Mouse (Mus musculus) heart, embryonic 11.5 days (tissue): ENCODE data around the gene Sass6. TPM values are rescaled to one million over a fixed set of nuclear protein-coding genes. Genes with fewer than 3 reads are reported as not detected.
"Not testable (repeated sequence)": the region's sequence is repeated elsewhere in the genome, so short reads cannot be mapped to it uniquely, and the experiment has no call there.

Experiments used
- ATAC-seq: fragments of 200-750 bp; cut with Nextera tagmentation; replicated peaks from 2 replicates; pipeline ENCODE4 v1.8.0; 2017; ENCODE audit warnings: moderate library complexity; ENCODE audit not compliant: insufficient number of reproducible peaks, low FRiP score, low TSS enrichment
- H3K27ac ChIP-seq: fragments of 300-500 bp; sonication (generic); 2 replicates; pipeline ENCODE4 v1.5.1; 2014; ENCODE audit warnings: mild to moderate bottlenecking, low read depth, low read length
- H3K27me3 ChIP-seq: fragments of 300-500 bp; sonication (generic); 2 replicates; pipeline ENCODE4 v1.6.1; 2014; ENCODE audit warnings: mild to moderate bottlenecking, low read length, mixed read lengths; ENCODE audit not compliant: control insufficient read depth, insufficient read depth
- H3K36me3 ChIP-seq: fragments of 300-500 bp; sonication (generic); 2 replicates; pipeline ENCODE4 v1.6.1; 2014; ENCODE audit warnings: mild to moderate bottlenecking, low read length, moderate library complexity, mixed read lengths; ENCODE audit not compliant: control insufficient read depth, insufficient read depth
- H3K4me1 ChIP-seq: fragments of 300-500 bp; sonication (generic); 2 replicates; pipeline ENCODE4 v1.6.1; 2014; ENCODE audit warnings: low read length; ENCODE audit not compliant: control insufficient read depth, insufficient read depth
- H3K4me2 ChIP-seq: fragments of 300-500 bp; sonication (generic); 2 replicates; pipeline ENCODE4 v1.6.1; 2014; ENCODE audit warnings: mild to moderate bottlenecking, moderate library complexity
- H3K4me3 ChIP-seq: fragments of 300-500 bp; sonication (generic); 2 replicates; pipeline ENCODE4 v1.5.1; 2014; ENCODE audit warnings: low read depth, low read length
- H3K9ac ChIP-seq: fragments of 300-500 bp; sonication (generic); 2 replicates; pipeline ENCODE4 v1.6.1; 2014; ENCODE audit warnings: mild to moderate bottlenecking, low read depth, low read length, moderate library complexity
- H3K9me3 ChIP-seq: fragments of 300-500 bp; sonication (generic); replicated peaks from 2 replicates; pipeline ENCODE4 v1.6.1; 2016; ENCODE audit warnings: low read length; ENCODE audit not compliant: control insufficient read depth
- WGBS: fragments of 180-500 bp; shearing (Covaris S2); extraction: QIAGEN DNeasy Blood & Tissue Kit; methylation state at CpG from one replicate; pipeline ENCODE4 v1.1.7; 2014; ENCODE audit not compliant: insufficient replicate concordance; 5-methylcytosine and 5-hydroxymethylcytosine counted together
- polyA plus RNA-seq: library from polyadenylated mRNA; unstranded; fragments of >200 nt; fragmentation: Nextera tagmentation; extraction: Ambion mirVana; gene quantifications from 2 replicates; pipeline ENCODE4 v1.2.1, GENCODE M21; 2014

Sass6 gene
- polyA plus RNA-seq, 1 experiment from 2014 or later, result 23.9 TPM

DNA sequence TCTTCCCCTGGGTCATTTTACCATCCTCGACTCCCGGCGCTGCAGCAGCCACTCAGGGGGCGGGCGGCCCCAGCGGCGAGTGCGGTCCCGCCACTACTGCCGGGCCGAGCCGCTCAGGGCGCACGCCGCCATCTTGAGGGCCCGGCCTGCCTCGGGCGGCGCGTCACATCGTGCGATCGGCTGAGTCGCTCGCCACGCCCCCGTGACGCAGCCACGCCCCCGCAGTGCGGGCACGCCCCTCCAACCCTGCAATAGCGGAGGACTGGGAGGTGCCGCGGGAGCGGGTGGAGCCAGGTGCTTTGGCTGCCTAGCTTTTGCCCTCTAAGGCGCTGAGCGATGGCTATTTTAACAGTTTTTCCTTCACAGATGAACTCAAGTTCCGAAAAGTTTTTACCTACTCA lies 67.7 kb downstream of the Sass6 start, which contains the start of gene Mfsd14a:
TSS of gene Mfsd14a (minus strand) at position 215 of the 401 bp plus-strand sequence.
- H3K9ac ChIP-seq, result peak within 1 kb of the TSS; percentile 97
- no peaks in the 10 kb centered on the region for H3K9me3 ChIP-seq
- peaks cover 12% of the 10 kb centered on the region for H3K4me1 ChIP-seq
- H3K27ac ChIP-seq, result peak within 1 kb of the TSS; percentile 94
- ATAC-seq, result peak; percentile 99
- no peaks in the 10 kb centered on the region for H3K36me3 ChIP-seq
- WGBS, result under 1% methylated on average over 39 of the region's 39 CpGs
- H3K4me3 ChIP-seq, result peak within 1 kb of the TSS; percentile 98
- no peaks in the 10 kb centered on the region for H3K27me3 ChIP-seq
- H3K4me2 ChIP-seq, result peak within 1 kb of the TSS; percentile 83

DNA sequence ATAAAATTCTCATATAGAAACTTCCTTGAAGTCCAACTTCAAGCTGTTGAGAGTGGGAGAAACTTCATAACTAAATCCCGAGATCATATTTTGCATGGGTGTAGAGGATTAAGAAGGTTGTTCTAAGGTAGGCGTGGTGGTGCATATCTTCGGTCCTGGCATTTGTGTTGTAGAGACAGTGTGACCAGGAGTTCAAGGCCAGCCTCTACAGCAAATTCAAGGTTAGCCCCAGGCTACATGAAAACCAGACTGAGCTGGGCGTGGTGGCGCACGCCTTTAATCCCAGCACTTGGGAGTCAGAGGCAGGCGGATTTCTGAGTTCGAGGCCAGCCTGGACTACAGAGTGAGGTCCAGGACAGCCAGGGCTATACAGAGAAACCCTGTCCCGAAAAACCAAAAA lies 69.5 kb downstream of the Sass6 start:
- not testable (repeated sequence) for H3K4me2 ChIP-seq, H3K27ac ChIP-seq, H3K4me3 ChIP-seq, H3K36me3 ChIP-seq, H3K9me3 ChIP-seq, H3K27me3 ChIP-seq, H3K9ac ChIP-seq, ATAC-seq, H3K4me1 ChIP-seq
- WGBS, result 93% methylated on average over 9 of the region's 9 CpGs

Other genes with a start within 250 kb of the Sass6 start
- gene Cdc14a, start 170.9 kb upstream of the Sass6 start, polyA plus RNA-seq, result 6.3 and 6.5 TPM in 2 replicates
- 68.6 and 71.2 TPM in 2 replicates for gene Rtca, start 86.8 kb upstream of the Sass6 start, polyA plus RNA-seq
- gene Dbt, start 81.9 kb upstream of the Sass6 start, polyA plus RNA-seq, result 21.7 and 26.7 TPM in 2 replicates
- 31.5 and 34.5 TPM in 2 replicates for gene Lrrc39, start 32.0 kb upstream of the Sass6 start, polyA plus RNA-seq
- 19.9 and 20.7 TPM in 2 replicates for gene Trmt13, start 19.6 kb downstream of the Sass6 start, polyA plus RNA-seq
- 64.2 and 66.8 TPM in 2 replicates for gene Mfsd14a, start 67.7 kb downstream of the Sass6 start, polyA plus RNA-seq
- not detected in 2 replicates for gene Gm43191, start 86.3 kb downstream of the Sass6 start, polyA plus RNA-seq
- 13.4 and 15.9 TPM in 2 replicates for gene Slc35a3, start 117.8 kb downstream of the Sass6 start, polyA plus RNA-seq
- gene Agl, start 213.2 kb downstream of the Sass6 start, polyA plus RNA-seq, result 49.2 and 55.8 TPM in 2 replicates